Mouse (Mus musculus) embryonic facial prominence, embryonic 12.5 days (tissue): ENCODE data around the gene Grk4. TPM values are rescaled to one million over a fixed set of nuclear protein-coding genes. Genes with fewer than 3 reads are reported as not detected.

Source experiments
- ATAC-seq: fragments of 200-750 bp; cut with Nextera tagmentation; 2 replicates; pipeline ENCODE4 v1.8.0; 2017; ENCODE audit not compliant: insufficient number of reproducible peaks, insufficient read depth, low FRiP score, low TSS enrichment
- H3K27ac ChIP-seq: fragments of 300-500 bp; sonication (generic); 2 replicates; pipeline ENCODE4 v1.5.1; 2016; ENCODE audit warnings: mild to moderate bottlenecking
- H3K27me3 ChIP-seq: fragments of 300-500 bp; sonication (generic); 2 replicates; pipeline ENCODE4 v1.6.1; 2016; ENCODE audit warnings: mild to moderate bottlenecking, moderate library complexity
- H3K36me3 ChIP-seq: fragments of 300-500 bp; sonication (generic); 2 replicates; pipeline ENCODE4 v1.6.1; 2016; ENCODE audit warnings: mild to moderate bottlenecking
- H3K4me1 ChIP-seq: fragments of 300-500 bp; sonication (generic); 2 replicates; pipeline ENCODE4 v1.6.1; 2016
- H3K4me2 ChIP-seq: fragments of 300-500 bp; sonication (generic); replicated peaks from 2 replicates; pipeline ENCODE4 v1.6.1; 2016; ENCODE audit warnings: mild to moderate bottlenecking, moderate library complexity
- H3K4me3 ChIP-seq: fragments of 300-500 bp; sonication (generic); 2 replicates; pipeline ENCODE4 v1.5.1; 2016; ENCODE audit warnings: mild to moderate bottlenecking
- H3K9ac ChIP-seq: fragments of 300-500 bp; sonication (generic); 2 replicates; pipeline ENCODE4 v1.6.1; 2016; ENCODE audit warnings: mild to moderate bottlenecking, moderate library complexity
- H3K9me3 ChIP-seq: fragments of 300-500 bp; sonication (generic); 2 replicates; pipeline ENCODE4 v1.6.1; 2016; ENCODE audit warnings: mild to moderate bottlenecking, moderate library complexity
- WGBS: fragments of 180-500 bp; shearing (Covaris S2); methylation state at CpG from one replicate; pipeline ENCODE4 v1.1.7; 2016; 5-methylcytosine and 5-hydroxymethylcytosine counted together
- polyA plus RNA-seq: library from polyadenylated mRNA; unstranded; fragments of >200 nt; fragmentation: Nextera tagmentation; extraction: Ambion mirVana; gene quantifications from 2 replicates; pipeline ENCODE4 v1.2.1, GENCODE M21; 2016

Grk4 gene
- 4.8 and 5.2 TPM in 2 replicates for polyA plus RNA-seq

DNA sequence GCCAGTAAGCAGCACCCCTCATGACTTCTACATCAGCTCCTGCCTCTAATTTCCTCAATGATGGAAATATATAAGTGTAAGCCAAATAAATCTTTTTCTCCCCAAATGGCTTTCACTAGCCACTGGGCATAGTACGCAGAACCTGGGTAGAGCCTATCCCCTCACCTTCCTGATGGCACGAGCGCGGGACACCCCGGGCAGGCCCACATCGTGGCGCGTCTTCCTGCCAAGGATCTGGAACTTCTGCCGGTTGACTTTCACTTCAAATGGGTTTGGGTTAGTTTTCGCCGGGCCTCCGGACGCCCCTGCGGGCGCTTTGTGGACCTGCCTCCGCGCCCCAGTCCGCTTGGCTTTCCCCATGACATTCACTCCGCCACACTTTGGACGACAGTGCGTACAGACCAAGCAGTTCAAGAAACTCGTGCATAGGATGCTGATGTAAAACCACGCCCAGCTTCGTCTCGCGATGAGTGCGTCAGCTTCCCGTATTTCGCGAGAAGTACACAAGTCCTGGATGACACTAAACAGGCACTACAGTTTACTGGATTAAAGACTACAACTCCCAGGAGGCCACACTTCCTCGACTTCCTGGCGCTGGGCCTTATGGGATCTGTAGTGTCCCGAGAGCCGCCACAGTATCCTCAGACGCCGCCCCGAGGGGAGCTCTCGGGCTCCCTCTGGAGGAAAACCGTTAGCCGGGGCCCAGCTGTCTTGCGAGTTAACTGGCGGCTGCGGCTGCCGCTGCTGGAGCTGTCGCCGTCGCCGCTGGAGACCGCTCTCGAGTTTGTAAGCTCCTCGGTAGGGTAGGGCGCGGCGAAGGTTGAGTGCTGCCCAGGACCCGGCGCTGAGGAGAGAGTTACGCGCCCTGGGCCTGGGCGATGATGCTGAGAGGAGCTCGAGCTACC is at the start of gene Grk4, which contains the start of gene Nop14:
Gene Grk4, plus strand, starts transcription at position 694 of the 905 bp plus-strand sequence.
Gene Nop14, minus strand, starts transcription at position 463 of the 905 bp plus-strand sequence.
- peak within 1 kb of the TSS; percentile 82 for H3K4me2 ChIP-seq
- peak; percentile 100 for ATAC-seq

DNA sequence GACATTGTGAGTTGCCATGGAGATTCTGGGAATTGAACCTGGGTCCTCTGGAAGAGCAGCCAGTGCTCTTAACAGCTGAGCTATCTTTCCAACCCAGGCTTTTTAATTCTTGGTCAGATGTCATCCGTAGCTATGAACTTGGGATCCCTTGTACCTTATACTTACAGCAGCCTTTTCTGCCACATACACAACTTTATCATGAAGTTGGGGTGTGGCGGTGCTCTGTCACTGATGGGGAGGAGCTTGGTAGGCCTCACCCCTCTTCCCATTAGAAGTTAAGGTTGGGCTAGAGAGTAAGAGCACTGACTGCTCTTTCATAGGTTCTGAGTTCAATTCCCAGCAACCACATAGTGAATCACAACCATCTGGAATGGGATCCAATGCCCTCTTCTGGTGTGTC is 27.2 kb upstream of the Grk4 start:
- H3K4me3 ChIP-seq, result no peak overlapping the region
- WGBS, result 98% methylated on average over 2 of the region's 2 CpGs
- no peaks in the 10 kb centered on the region for H3K9me3 ChIP-seq
- no peak overlapping the region for H3K9ac ChIP-seq
- peaks cover 19% of the 10 kb centered on the region for H3K4me1 ChIP-seq
- H3K4me2 ChIP-seq, result no peak overlapping the region
- peaks cover 79% of the 10 kb centered on the region for H3K36me3 ChIP-seq
- ATAC-seq, result no peak
- no peaks in the 10 kb centered on the region for H3K27me3 ChIP-seq
- no peak overlapping the region for H3K27ac ChIP-seq

More for the DNA sequence above, at the start of gene Grk4, which contains the start of gene Nop14:
- H3K9ac ChIP-seq, result peak within 1 kb of the TSS; percentile 74
- H3K9me3 ChIP-seq, result no peaks in the 10 kb centered on the region
- peak within 1 kb of the TSS; percentile 80 for H3K27ac ChIP-seq
- peaks cover 5% of the 10 kb centered on the region for H3K4me1 ChIP-seq
- peaks cover 24% of the 10 kb centered on the region for H3K36me3 ChIP-seq
- under 1% methylated on average over 60 of the region's 60 CpGs for WGBS
- peak within 1 kb of the TSS; percentile 81 for H3K4me3 ChIP-seq
- H3K27me3 ChIP-seq, result no peaks in the 10 kb centered on the region

DNA sequence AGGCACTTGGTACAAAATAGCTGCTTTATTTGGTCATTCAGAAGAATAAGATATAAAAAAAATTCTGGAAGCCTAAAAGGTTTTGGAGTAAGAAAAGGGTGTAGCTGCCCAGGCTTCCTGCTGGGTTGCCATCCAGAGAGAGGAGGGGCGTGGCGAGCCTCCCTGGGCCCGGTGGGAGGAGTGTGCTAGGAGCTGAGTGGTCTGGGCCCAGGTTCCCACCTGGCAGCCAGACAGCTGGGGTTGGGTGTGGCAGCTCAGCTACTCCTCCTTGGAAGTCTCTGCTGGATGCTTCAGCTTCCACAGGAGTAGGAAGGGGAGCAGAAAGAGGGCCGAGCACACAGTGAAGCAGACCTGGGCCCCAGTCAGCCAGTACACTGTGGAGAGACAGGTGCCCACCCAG is 26.5 kb upstream of the Grk4 start:
- H3K36me3 ChIP-seq, result peaks cover 79% of the 10 kb centered on the region
- ATAC-seq, result no peak
- H3K4me3 ChIP-seq, result no peak overlapping the region
- no peak overlapping the region for H3K9ac ChIP-seq
- H3K4me2 ChIP-seq, result no peak overlapping the region
- no peaks in the 10 kb centered on the region for H3K9me3 ChIP-seq
- no peaks in the 10 kb centered on the region for H3K27me3 ChIP-seq
- 82% methylated on average over 4 of the region's 4 CpGs for WGBS
- peaks cover 19% of the 10 kb centered on the region for H3K4me1 ChIP-seq
- no peak overlapping the region for H3K27ac ChIP-seq

DNA sequence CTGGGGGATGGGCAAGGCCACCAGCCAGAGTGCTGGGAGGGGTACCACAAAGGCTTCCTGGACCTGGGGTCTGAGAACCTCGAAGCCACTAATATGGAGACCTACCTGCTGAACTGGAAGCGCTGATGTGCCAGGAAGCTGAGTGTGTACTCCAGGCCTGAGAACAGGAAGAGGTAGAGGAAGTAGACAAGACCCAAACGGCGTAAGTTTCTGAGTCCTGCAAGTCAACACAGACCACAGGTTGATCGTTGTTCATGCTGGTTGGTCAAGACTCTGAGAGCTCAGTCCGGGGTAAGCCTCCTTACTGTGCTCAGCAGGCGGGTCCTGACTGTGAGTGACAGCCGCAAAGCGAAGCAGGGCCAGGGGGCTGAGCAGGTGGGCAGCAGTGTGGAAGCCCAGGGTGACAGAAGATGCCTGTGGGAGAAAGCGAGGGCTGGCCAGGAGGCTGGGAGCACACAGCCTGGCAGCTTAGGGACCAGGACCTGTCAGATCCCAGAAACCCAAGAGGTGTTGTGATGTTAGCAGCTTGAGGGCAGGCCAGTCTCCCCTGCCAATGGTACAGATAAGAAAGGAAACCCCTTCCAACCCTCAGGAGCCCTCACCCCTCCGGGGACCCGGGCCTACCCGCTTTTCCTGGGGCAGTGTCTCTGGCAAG is 25.3 kb upstream of the Grk4 start:
- Histone ChIP-seq H3K4me1 (peaks cover 19% of the 10 kb centered on the region), H3K36me3 (peaks cover 82% of the 10 kb centered on the region), H3K9me3 (no peaks in the 10 kb centered on the region), H3K27ac (no peak overlapping the region), H3K4me2 (no peak overlapping the region), H3K27me3 (no peaks in the 10 kb centered on the region), H3K4me3 (peak overlapping the region; percentile 58; the same call in 1 of the 2 replicates), H3K9ac (no peak overlapping the region)
- ATAC-seq, result no peak
- 88% methylated on average over 13 of the region's 13 CpGs for WGBS

DNA sequence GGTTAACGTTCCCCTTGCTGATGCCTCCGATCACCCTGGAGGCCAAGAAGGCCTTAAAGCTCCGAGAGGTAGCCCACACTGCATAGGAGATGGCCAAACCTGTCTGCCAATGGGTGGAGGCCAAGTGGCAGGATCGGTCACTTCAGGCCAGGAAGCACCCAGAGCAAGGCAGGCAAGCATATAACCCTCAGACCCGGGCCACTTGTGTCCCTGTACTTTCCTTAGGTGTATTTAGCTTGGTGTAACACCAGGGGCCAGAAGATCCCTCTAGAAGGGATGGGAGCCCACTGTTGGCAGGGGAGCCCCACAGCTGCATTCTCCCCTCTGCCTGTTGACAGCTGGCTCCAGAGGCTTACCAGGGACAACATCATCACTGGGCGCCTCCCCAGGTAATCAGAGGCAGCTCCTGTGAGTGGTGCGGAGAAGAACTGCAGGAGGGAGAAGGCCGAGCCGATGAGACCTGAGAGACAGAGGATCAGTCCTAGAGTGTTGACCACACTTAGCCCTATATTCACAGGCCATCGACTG is 24.4 kb upstream of the Grk4 start:
- peak overlapping the region; percentile 58 for H3K4me3 ChIP-seq
- no peak for ATAC-seq
- whole genome bisulfite sequencing, result 62% methylated on average over 10 of the region's 10 CpGs
- peak overlapping the region; percentile 69 for H3K4me2 ChIP-seq
- peaks cover 19% of the 10 kb centered on the region for H3K4me1 ChIP-seq
- H3K9ac ChIP-seq, result peak overlapping the region; percentile 64
- 0 out of 2 replicates have a peak overlapping the region, but pooled peaks have one; percentile 46 for H3K27ac ChIP-seq
- H3K9me3 ChIP-seq, result no peaks in the 10 kb centered on the region
- H3K36me3 ChIP-seq, result peaks cover 82% of the 10 kb centered on the region
- no peaks in the 10 kb centered on the region for H3K27me3 ChIP-seq

DNA sequence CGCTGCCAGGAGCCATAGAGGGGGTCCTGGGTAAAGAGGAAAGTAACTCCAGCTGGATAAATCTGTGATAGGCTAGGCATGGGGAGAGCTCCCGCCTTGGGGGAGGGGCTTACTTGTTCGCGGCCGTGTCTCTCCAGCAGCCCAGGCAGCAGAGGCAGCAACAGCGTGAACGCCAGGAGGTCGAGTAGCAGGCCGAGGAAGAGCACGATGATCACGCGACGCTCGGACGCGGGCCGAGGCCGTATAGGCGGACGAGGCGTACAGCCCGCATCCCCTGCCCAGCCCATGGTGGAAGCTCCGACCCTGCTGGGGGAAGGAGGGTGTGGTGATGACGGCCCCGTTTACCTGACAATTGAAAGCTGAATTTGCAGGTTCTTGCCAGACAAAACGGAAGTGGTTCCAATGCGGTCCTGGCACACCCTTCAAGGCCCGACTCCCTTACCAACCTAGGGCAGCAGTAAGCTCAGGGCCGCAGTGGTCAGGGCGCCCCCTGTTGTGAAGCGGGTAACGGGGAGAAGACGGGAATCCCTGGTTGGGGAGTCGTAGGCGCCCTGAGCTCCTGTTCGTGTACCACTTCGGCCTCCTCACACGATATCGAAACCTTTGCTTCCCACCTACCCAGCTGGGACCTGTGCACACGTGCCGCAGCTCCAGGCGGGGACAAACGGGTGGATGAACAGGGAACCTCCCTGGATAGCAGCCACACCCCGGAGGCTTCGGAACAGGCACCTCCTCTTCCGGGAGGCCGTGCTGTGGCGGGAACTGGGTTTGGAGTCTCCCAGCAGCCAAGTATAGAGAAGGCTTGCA is 23.5 kb upstream of the Grk4 start, which contains the start of gene Mfsd10:
Gene Mfsd10, minus strand, starts transcription at position 732 of the 807 bp plus-strand sequence.
- peak within 1 kb of the TSS; percentile 58 for H3K4me3 ChIP-seq
- no peaks in the 10 kb centered on the region for H3K27me3 ChIP-seq
- H3K4me1 ChIP-seq, result peaks cover 19% of the 10 kb centered on the region
- H3K9me3 ChIP-seq, result no peaks in the 10 kb centered on the region
- H3K27ac ChIP-seq, result peak within 1 kb of the TSS; percentile 87
- under 1% methylated on average over 48 of the region's 48 CpGs for WGBS
- ATAC-seq, result peak; percentile 87
- peak within 1 kb of the TSS; percentile 64 for H3K9ac ChIP-seq
- H3K4me2 ChIP-seq, result peak within 1 kb of the TSS; percentile 69
- peaks cover 80% of the 10 kb centered on the region for H3K36me3 ChIP-seq

DNA sequence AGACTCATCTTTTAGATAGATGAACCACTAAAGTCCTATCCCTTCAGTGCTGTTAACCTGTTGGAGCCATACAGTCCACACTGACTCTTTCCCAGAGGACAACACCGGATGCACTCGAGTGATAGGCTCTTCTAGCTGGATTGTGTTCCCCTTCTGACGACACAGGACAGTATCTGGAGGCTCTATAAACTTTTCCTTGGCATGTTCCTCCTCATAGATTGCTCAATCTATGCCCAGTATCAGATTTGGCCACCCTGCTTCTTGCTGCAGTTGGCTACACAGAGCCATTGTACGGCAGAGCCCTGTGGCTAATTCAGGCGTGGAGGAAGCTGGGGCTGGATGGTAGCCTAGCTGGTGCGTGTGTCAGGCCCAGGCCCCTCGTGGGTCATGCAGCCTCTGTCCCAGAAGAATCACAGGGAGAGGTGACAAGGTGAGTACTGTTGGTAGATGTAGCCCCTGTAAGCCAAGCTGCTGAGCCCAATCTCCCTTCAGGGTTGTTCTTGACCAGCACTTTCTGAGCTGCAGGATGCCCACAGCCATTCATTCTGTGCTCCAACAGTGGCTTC is 22.5 kb upstream of the Grk4 start:
- no peaks in the 10 kb centered on the region for H3K9me3 ChIP-seq
- H3K4me3 ChIP-seq, result no peak overlapping the region; the same call in 1 of the 2 replicates
- no peak for ATAC-seq
- H3K4me1 ChIP-seq, result peaks cover 19% of the 10 kb centered on the region
- peak overlapping the region; percentile 64; the same call in 1 of the 2 replicates for H3K9ac ChIP-seq
- H3K27me3 ChIP-seq, result no peaks in the 10 kb centered on the region
- H3K36me3 ChIP-seq, result peaks cover 74% of the 10 kb centered on the region
- 83% methylated on average over 7 of the region's 7 CpGs for WGBS
- peak overlapping the region; percentile 69 for H3K4me2 ChIP-seq
- H3K27ac ChIP-seq, result no peak overlapping the region

DNA sequence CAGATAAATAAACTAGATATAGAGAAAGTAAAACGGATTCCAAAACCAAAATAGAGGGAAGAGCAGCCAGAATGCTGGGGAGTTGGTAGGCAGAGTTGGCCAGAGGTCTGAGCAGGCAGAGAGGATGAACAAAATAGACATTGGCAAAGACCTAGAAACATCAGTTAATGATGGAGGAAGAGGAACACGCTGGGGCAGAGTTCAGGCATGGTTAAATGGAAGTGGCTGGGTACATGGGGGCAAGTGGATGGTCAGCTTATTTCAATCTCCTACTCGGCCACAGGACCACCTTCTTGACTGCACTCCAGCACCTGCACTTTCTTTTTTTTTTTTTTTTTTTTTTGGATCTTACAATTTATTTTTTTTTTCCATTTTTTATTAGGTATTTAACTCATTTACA is 18.2 kb upstream of the Grk4 start:
- no peak for ATAC-seq
- WGBS, result 87% methylated on average over 3 of the region's 3 CpGs
- Histone ChIP-seq H3K27ac (no peak overlapping the region), H3K9ac (no peak overlapping the region), H3K4me2 (no peak overlapping the region), H3K27me3 (no peaks in the 10 kb centered on the region), H3K9me3 (no peaks in the 10 kb centered on the region), H3K4me1 (peaks cover 4% of the 10 kb centered on the region), H3K36me3 (peaks cover 85% of the 10 kb centered on the region), H3K4me3 (no peak overlapping the region)

DNA sequence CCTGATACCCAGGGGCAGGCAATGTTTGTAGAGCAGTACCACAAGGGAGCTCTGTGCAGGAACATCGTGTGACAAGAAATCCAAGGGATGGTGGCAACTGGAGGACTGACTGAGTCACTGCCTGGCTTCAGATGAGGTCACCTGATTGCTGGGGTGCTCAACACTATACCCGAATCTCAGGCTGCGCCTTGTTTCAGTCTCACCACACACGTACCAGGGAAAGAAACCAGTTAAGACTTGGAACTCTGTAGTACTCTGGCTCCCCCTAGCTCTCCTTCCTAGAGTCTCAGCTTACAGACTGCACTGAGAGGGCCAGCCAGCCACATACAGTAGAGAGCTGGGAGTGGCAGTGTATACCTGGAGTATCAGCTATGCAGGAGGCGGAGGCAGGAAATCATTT is 17.2 kb upstream of the Grk4 start:
- Histone ChIP-seq H3K27me3 (no peaks in the 10 kb centered on the region), H3K4me2 (no peak overlapping the region), H3K9ac (no peak overlapping the region), H3K4me1 (no peaks in the 10 kb centered on the region), H3K36me3 (peaks cover 89% of the 10 kb centered on the region), H3K27ac (no peak overlapping the region), H3K9me3 (no peaks in the 10 kb centered on the region), H3K4me3 (no peak overlapping the region)
- WGBS, result 71% methylated on average over 5 of the region's 5 CpGs
- ATAC-seq, result peak; percentile 74; the same call in 1 of the 2 replicates

DNA sequence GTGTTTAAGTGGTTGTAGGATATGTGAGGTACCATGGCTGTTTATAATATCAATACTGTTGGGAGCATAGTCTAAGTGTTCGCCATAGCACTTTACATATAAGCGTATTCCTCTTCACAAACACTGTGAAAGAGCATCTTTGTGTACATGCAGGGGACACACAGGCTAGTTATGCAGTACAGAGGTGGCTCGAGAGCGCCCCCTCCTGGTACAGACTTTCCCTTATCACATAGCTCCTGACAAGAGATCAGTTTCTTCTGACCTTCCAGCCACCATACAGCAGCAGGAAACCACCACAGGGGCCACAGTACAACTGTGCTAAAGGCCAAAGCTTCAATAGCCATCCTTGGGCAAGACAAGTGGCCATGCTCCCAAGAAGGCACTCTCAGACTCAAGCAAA is 12.6 kb upstream of the Grk4 start:
- Histone ChIP-seq H3K9ac (no peak overlapping the region), H3K9me3 (no peaks in the 10 kb centered on the region), H3K4me1 (no peaks in the 10 kb centered on the region), H3K4me3 (no peak overlapping the region), H3K36me3 (peaks cover 96% of the 10 kb centered on the region), H3K27ac (no peak overlapping the region), H3K4me2 (no peak overlapping the region), H3K27me3 (no peaks in the 10 kb centered on the region)
- no peak for ATAC-seq
- WGBS, result 54% methylated on average over 4 of the region's 4 CpGs

DNA sequence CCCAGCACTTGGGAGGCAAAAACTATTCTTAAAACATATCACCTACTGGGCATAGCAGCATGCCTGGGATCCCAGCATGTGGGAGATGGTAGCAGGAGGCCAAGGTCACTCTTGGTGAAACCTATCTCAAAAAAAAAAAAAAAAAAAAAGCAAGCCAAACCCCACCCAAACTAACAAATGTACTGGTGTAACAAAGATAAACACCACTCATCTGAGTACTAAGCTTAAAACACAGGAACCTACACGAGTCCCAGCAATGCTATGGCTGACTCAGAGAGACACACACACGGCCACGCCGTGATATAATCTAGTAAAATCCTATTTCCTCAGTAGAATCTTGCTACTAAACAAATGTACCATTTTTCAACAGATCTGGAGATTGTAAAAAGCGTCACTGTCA is 7.2 kb upstream of the Grk4 start:
- Histone ChIP-seq H3K4me3 (no peak overlapping the region), H3K4me1 (no peaks in the 10 kb centered on the region), H3K4me2 (no peak overlapping the region), H3K9ac (no peak overlapping the region), H3K27me3 (no peaks in the 10 kb centered on the region), H3K27ac (no peak overlapping the region), H3K36me3 (peaks cover 89% of the 10 kb centered on the region), H3K9me3 (no peaks in the 10 kb centered on the region)
- no peak for ATAC-seq
- WGBS, result 93% methylated on average over 5 of the region's 5 CpGs
